ENCODE assay signal across 8 mouse cellular contexts in genomic region chr6:72366844-72367443, GRCm38 (mm10). TPM values are rescaled to one million over a fixed set of nuclear protein-coding genes. Genes with fewer than 3 reads are reported as not detected.
DNase-seq lines count a peak whose midpoint lies in the region; ATAC-seq and TF ChIP-seq lines count a peak whose summit lies in the region.

Gene Rnf181 (minus strand): TSS chr6:72366956.

- DNase-seq in lung, embryonic 14.5 days, result no peak
- DNase-seq in lung, postnatal 10 days, result no peak
- DNase-seq in left cerebral cortex, postnatal 36 days (ENCODE audit: low spot score in 2 of 2), result no peak
- DNase-seq in thymus, postnatal 4 days, result no peak
- DNase-seq in ovary, postnatal 10 days (ENCODE audit: low spot score), result no peak

- no peaks in the 10 kb centered on the region for H3K27me3 ChIP-seq in lung, embryonic 14.5 days (ENCODE audit: insufficient read depth, low read length)
- no peaks in the 10 kb centered on the region for H3K27me3 ChIP-seq in embryonic facial prominence, embryonic 13.5 days
- no peaks in the 10 kb centered on the region for H3K27me3 ChIP-seq in heart, embryonic 15.5 days
- no peaks in the 10 kb centered on the region for H3K27me3 ChIP-seq in neural tube, embryonic 13.5 days

- H3K9me3 ChIP-seq in lung, embryonic 14.5 days (ENCODE audit: low read depth, low read length), result no peaks in the 10 kb centered on the region
- no peaks in the 10 kb centered on the region for H3K9me3 ChIP-seq in embryonic facial prominence, embryonic 13.5 days
- no peaks in the 10 kb centered on the region for H3K9me3 ChIP-seq in heart, embryonic 15.5 days (replicated peaks)
- H3K9me3 ChIP-seq in neural tube, embryonic 13.5 days, result no peaks in the 10 kb centered on the region

- intact Hi-C loops in left cerebral cortex, postnatal 36 days (cut with DNase I), result loop anchor here (5.0 kb wide), 1 partner anchor 40 kb away; no protein-coding TSS in a partner anchor

- H3K9ac ChIP-seq in lung, embryonic 14.5 days, result no peak within 1 kb of the TSS
- no peak within 1 kb of the TSS for H3K9ac ChIP-seq in embryonic facial prominence, embryonic 13.5 days
- no peak within 1 kb of the TSS for H3K9ac ChIP-seq in heart, embryonic 15.5 days
- no peak within 1 kb of the TSS for H3K9ac ChIP-seq in neural tube, embryonic 13.5 days

- WGBS in lung, embryonic 14.5 days, result 75% methylated on average over 4 of the region's 4 CpGs
- WGBS in embryonic facial prominence, embryonic 13.5 days, result 71% methylated on average over 4 of the region's 4 CpGs
- WGBS in heart, embryonic 15.5 days, result 70% methylated on average over 4 of the region's 4 CpGs
- WGBS in neural tube, embryonic 13.5 days, result 73% methylated on average over 4 of the region's 4 CpGs

- 0 out of 2 replicates have a peak, but pooled peaks cover 5% of the 10 kb centered on the region for H3K4me1 ChIP-seq in lung, embryonic 14.5 days (ENCODE audit: insufficient read depth)
- peaks cover 13% of the 10 kb centered on the region for H3K4me1 ChIP-seq in embryonic facial prominence, embryonic 13.5 days
- H3K4me1 ChIP-seq in heart, embryonic 15.5 days (replicated peaks), result peaks cover 24% of the 10 kb centered on the region
- peaks cover 15% of the 10 kb centered on the region for H3K4me1 ChIP-seq in neural tube, embryonic 13.5 days (replicated peaks)

- no peak within 1 kb of the TSS for H3K27ac ChIP-seq in lung, embryonic 14.5 days (ENCODE audit: low read depth)
- H3K27ac ChIP-seq in embryonic facial prominence, embryonic 13.5 days, result no peak within 1 kb of the TSS
- H3K27ac ChIP-seq in heart, embryonic 15.5 days, result no peak within 1 kb of the TSS
- no peak within 1 kb of the TSS for H3K27ac ChIP-seq in neural tube, embryonic 13.5 days (replicated peaks)

- H3K4me2 ChIP-seq in lung, embryonic 14.5 days, result no peak within 1 kb of the TSS
- H3K4me2 ChIP-seq in embryonic facial prominence, embryonic 13.5 days, result no peak within 1 kb of the TSS
- H3K4me2 ChIP-seq in heart, embryonic 15.5 days, result no peak within 1 kb of the TSS
- H3K4me2 ChIP-seq in neural tube, embryonic 13.5 days, result no peak within 1 kb of the TSS

- no peak for TF ChIP-seq CTCF in lung, embryonic 14.5 days (IDR thresholded peaks at IDR 0.05; ENCODE audit: low read depth)

- no peak for ATAC-seq in lung, embryonic 14.5 days (ENCODE audit: insufficient read depth)
- ATAC-seq in embryonic facial prominence, embryonic 13.5 days (ENCODE audit: insufficient number of reproducible peaks, insufficient read depth, low FRiP score, low TSS enrichment, low read depth), result no peak
- ATAC-seq in heart, embryonic 15.5 days (replicated peaks; ENCODE audit: insufficient number of reproducible peaks, insufficient read depth, low FRiP score, low read depth), result no peak
- ATAC-seq in neural tube, embryonic 13.5 days (ENCODE audit: low read depth), result no peak

- H3K4me3 ChIP-seq in lung, embryonic 14.5 days (ENCODE audit: low read depth, low read length), result no peak within 1 kb of the TSS
- H3K4me3 ChIP-seq in embryonic facial prominence, embryonic 13.5 days, result no peak within 1 kb of the TSS
- no peak within 1 kb of the TSS for H3K4me3 ChIP-seq in heart, embryonic 15.5 days
- no peak within 1 kb of the TSS for H3K4me3 ChIP-seq in neural tube, embryonic 13.5 days

- H3K36me3 ChIP-seq in lung, embryonic 14.5 days (ENCODE audit: insufficient read depth), result no peaks in the 10 kb centered on the region
- H3K36me3 ChIP-seq in embryonic facial prominence, embryonic 13.5 days, result no peaks in the 10 kb centered on the region
- H3K36me3 ChIP-seq in heart, embryonic 15.5 days, result 0 out of 2 replicates have a peak, but pooled peaks cover 4% of the 10 kb centered on the region
- no peaks in the 10 kb centered on the region for H3K36me3 ChIP-seq in neural tube, embryonic 13.5 days

RNA-seq across cellular contexts. Expression of gene Rnf181, which starts in this region (rescaled TPM):
- polyA plus RNA-seq in lung, embryonic 14.5 days (2014; fragmentation: Nextera tagmentation; extraction: Ambion mirVana), result 105 and 116 TPM in 2 replicates
- polyA plus RNA-seq in embryonic facial prominence, embryonic 13.5 days (2015; fragmentation: Nextera tagmentation; extraction: Ambion mirVana), result 94.5 and 110 TPM in 2 replicates
- 76.8 and 86.0 TPM in 2 replicates for polyA plus RNA-seq in heart, embryonic 15.5 days (2015; fragmentation: Nextera tagmentation; extraction: Ambion mirVana)
- 10 to 100 TPM; 71.6 to 76.2 TPM for total RNA-seq in left cerebral cortex, postnatal 36 days (2021)
- 140 and 148 TPM in 2 replicates for polyA plus RNA-seq in neural tube, embryonic 13.5 days (2015; fragmentation: Nextera tagmentation; extraction: Ambion mirVana)
